Mouse (Mus musculus) brain, embryonic 14.5 days (tissue): ENCODE data around the gene Asap2. TPM values are rescaled to one million over a fixed set of nuclear protein-coding genes. Genes with fewer than 3 reads are reported as not detected.

Experiments
- DNase-seq: peaks from one replicate; pipeline ENCODE4 v3.0.0-alpha.2; 2011; ENCODE audit warnings: low read depth
- CTCF ChIP-seq: fragments of 200-500 bp; IDR thresholded peaks from 2 replicates; pipeline ENCODE4 v1.5.1; 2012; ENCODE audit warnings: inconsistent platforms, mild to moderate bottlenecking, moderate library complexity, borderline replicate concordance; ENCODE audit not compliant: insufficient read depth, insufficient read length; ENCODE audit errors: extremely low read depth
- POLR2A ChIP-seq: fragments of 200-500 bp; IDR thresholded peaks from 2 replicates; pipeline ENCODE4 v1.6.1; 2012; ENCODE audit warnings: mild to moderate bottlenecking, inconsistent platforms, borderline replicate concordance; ENCODE audit not compliant: poor library complexity, insufficient read depth, insufficient read length, severe bottlenecking; ENCODE audit errors: extremely low read depth
- polyA plus RNA-seq: library from polyadenylated mRNA; depleted of rRNA; stranded (reverse); fragments of >200 nt; gene quantifications from 2 replicates; pipeline ENCODE4 v1.2.3, GENCODE M21; 2012

Asap2 gene
- polyA plus RNA-seq, 1 experiment = 36.0 TPM

DNA sequence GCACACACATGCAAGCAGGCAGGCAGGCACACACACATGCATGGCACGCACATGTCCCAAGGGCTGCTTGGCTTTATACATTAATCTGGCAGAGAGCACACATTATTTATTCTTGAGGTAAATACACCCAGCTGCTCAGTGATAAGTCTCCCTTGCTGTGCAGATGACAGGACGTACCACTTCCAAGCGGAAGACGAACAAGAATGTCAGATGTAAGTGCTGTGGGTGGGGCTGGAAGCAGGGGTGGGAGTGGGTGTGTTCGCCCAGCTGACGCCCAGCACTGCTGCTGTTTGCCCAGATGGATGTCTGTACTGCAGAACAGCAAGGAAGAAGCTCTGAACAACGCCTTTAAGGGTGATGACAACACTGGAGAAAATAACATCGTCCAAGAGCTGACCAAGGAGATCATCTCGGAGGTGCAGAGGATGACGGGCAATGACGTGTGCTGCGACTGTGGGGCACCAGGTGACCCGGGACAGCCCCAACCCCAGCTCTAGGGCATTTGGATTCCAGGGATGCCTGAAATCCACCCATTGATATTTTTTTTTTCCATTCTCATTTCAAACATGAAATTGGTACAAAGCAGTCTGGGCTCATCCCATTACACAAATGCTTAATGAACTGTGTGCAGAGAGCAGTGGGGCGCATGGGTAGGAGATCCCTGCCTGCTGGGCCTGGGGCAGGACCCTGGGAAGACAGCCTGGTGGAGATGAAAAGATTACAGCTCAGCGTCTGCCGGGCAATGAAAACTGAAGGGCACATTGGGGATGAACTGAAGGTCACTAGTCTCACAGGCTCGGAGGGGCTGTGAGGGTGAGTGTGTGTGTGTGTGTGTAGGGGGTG, 239.0 kb downstream of the Asap2 start:
- DNase-seq = peak; percentile 35
- TF ChIP-seq POLR2A (no peak), CTCF (no peak)

DNA sequence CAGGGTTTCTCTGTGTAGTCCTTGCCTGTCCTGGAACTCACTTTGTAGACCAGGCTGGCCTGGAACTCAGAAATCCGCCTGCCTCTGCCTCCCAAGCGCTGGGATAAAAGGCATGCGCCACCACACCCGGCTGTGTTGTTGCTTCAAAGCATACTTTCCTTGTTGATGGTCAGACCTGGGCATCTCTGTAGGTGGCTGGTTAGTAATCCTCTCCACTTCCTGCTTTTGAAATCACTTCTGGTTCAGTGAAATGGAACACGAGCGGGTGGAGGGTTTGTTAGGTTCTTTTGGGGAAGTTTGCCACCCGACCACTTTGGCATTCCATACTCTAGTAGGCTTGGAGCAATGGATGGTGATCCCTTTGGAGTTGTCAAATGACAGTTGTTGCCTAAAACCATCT, 243.5 kb downstream of the Asap2 start:
- no peak for DNase-seq

DNA sequence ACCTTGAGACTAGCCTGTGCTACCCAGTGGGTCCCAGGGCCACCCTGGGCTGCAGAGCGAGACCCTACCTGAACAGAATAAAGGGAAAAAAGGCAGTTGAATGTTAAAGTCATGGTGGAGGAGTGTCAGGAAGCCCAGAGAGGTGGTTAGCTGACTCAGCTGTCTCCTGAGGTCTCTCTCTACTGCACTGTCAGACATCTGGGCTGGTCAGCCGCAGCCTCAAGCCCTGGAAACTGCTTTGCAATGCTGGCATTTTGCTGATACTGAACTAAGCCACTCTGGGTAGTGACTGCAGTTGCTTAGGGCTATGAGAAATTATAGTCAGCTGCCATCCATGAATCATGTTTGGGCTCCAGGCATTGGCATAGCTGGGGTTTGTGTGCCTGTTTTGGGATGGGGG, 244.3 kb downstream of the Asap2 start:
- TF ChIP-seq POLR2A = no peak
- TF ChIP-seq CTCF = no peak
- no peak for DNase-seq

More for the DNA sequence above, 243.5 kb downstream of the Asap2 start:
- TF ChIP-seq POLR2A (no peak), CTCF (no peak)

DNA sequence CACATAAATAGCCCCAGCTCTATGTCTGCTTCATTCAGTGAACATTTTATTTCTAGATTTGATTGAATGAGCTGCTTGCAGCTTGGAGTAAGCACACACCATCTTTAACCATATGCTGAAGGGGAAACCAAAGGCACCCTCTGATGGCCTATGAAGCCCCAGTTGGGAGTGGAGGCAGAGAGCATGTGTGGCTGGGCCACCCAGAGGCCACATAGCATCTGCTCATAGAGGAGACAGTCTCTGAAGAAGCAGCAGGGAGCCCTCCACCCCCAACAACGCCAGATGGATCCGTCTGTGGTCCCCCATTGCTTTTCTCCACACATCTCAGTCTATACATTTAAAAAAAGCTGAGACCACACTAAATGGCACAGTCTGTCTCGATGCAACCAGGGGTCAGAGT, 251.7 kb downstream of the Asap2 start:
- TF ChIP-seq POLR2A (no peak), CTCF (no peak)
- peak; percentile 15 for DNase-seq

GRCm38 (mm10) chr12:21244375-21244960, 254.2 kb downstream of the Asap2 start:
- no peak for TF ChIP-seq POLR2A
- no peak for TF ChIP-seq CTCF

DNA sequence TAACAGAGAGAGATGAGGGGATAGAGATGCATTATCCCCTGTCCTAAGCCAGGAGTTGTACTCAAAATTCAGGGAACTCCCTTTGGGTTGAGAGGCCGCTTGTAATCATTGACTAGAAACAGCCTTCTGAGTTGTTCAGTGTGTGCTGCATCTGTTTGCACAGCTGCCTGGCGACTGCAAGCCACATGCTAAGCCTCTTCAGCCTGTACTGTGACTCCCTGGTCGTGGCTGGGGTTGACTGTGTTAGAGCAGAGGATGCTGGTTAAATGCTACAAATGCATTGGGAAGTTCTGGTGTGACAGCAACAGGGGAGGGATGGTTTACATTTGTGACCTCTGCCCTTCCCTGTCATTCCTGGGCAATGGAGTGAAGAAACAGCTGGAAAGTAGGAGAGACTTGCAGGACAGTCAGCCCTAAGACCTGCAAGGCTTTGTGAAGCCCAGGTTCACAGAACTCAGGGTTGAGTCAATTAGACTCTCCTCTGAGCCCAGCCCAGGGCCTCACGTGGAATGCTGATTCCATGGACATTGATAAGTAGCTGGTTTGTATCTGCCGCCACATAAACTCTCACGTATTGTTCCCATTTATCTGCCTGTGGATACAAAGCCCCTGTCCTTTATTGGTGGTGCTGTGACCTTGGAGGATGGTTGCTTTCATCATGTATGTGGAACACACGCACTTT, 257.6 kb downstream of the Asap2 start:
- TF ChIP-seq POLR2A (no peak), CTCF (no peak)
- no peak for DNase-seq

More at GRCm38 (mm10) chr12:21244375-21244960, 254.2 kb downstream of the Asap2 start:
- DNase-seq = no peak

DNA sequence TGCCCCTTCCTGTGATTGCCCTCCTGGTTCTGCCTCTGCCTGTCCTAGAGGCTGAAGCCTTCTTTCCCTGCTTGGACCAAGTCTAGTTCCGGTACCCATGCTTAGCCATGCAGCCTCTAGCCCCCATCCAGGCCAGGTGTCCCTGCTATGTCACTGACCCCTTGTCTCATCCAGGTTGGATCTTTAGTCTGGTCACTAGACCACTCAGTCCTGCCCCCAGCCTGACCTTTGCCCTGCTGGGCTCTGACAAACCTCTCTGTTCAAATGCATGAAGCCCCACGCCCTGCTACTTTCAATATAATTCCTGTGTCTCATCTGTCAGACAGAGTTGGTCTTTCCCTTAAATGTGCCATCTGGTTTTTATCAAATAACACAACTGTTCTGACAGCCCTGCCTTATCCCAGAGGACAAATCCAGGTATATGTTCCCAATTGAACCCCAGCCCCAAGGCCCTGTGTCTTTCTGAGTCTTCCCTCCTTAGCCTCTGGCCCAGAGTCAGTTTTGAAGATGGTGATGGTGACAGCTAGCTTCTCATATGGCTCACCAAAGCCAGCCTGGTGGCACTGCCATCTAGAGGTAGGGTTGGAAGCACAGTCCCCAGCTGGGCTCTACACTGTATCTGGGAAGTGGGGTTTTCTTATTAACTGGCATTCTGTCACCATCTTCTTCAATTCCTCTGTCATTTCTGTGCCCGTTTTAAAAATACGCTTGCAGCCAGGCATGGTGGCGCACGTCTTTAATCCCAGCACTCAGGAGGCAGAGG, 270.4 kb downstream of the Asap2 start:
- TF ChIP-seq POLR2A (no peak), CTCF (peak; percentile 41; the same call in 1 of the 2 replicates)
- DNase-seq = no peak

- TF ChIP-seq CTCF (no peak), POLR2A (no peak)
Observed at GRCm38 (mm10) chr12:21261521-21261920, 271.3 kb downstream of the Asap2 start.

DNA sequence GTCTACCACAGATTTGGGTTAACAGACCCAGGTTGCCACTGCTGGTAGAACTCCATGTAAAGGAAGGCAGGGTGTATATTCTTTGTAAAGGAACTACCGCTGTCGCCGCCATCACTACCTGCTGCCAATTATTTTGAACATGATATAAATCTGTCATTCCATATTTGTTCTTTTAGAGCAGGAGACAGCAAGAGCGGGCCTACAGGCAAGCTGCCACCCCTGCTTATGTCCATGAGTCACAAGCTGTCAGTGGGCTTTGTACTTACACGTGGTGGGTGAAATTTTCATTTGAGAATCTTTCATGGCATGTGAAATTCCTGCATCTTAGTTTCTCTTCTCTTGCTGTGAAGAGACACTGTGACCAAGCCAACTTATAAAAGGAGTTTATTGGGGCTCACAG, 273.0 kb downstream of the Asap2 start:
- TF ChIP-seq POLR2A (no peak), CTCF (no peak)
- DNase-seq = no peak

More at GRCm38 (mm10) chr12:21261521-21261920, 271.3 kb downstream of the Asap2 start:
- no peak for DNase-seq

DNA sequence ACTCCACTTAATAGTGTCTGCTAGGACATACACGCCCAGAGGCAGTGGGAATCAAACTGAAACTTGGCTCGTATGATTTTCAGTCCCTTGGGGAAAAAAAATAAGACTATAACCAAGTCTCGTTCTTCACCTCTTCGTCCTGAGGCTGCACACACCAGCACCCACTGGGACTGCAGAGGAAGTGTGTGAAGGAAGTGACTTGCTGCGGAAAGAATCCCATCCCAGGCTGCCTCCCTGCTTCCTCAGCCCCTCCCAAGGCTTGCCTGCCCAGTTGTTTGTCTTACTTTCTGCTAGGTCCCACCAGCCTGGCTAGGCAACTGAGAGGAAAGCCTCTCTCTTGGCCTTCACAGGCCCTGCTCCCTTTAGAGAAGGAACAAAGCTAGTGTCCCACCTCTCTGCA, 274.0 kb downstream of the Asap2 start:
- no peak for DNase-seq
- no peak for TF ChIP-seq CTCF
- no peak for TF ChIP-seq POLR2A
